ENCODE assay signal across 8 mouse cellular contexts in genomic region chr1:130717291-130717871, GRCm38 (mm10). TPM values are rescaled to one million over a fixed set of nuclear protein-coding genes. Genes with fewer than 3 reads are reported as not detected.
A peak's percentile ranks its signal among the peaks of the same experiment; 100 is the strongest.
DNase-seq lines count a peak whose midpoint lies in the region; ATAC-seq and TF ChIP-seq lines count a peak whose summit lies in the region.

Gene Yod1 (plus strand): TSS chr1:130717327.

- peak; percentile 71 for ATAC-seq in embryonic facial prominence, embryonic 14.5 days (ENCODE audit: low read depth)
- peak; percentile 84 for ATAC-seq in limb, embryonic 13.5 days (ENCODE audit: low FRiP score, low read depth)
- ATAC-seq in midbrain, embryonic 15.5 days (replicated peaks), result peak; percentile 69

- peak within 1 kb of the TSS; percentile 98 for H3K4me2 ChIP-seq in embryonic facial prominence, embryonic 14.5 days (ENCODE audit: low read depth, low read length)
- H3K4me2 ChIP-seq in limb, embryonic 13.5 days (replicated peaks), result peak within 1 kb of the TSS; percentile 99
- H3K4me2 ChIP-seq in midbrain, embryonic 15.5 days, result peak within 1 kb of the TSS; percentile 92

- peak within 1 kb of the TSS; percentile 98 for H3K9ac ChIP-seq in embryonic facial prominence, embryonic 14.5 days (ENCODE audit: low read depth, low read length)
- peak within 1 kb of the TSS; percentile 94 for H3K9ac ChIP-seq in limb, embryonic 13.5 days
- peak within 1 kb of the TSS; percentile 96 for H3K9ac ChIP-seq in midbrain, embryonic 15.5 days

- no peaks in the 10 kb centered on the region; the same call in 1 of the 2 replicates for H3K4me1 ChIP-seq in bone marrow, adult 2 months (ENCODE audit: control insufficient read depth, insufficient read depth, low read length)
- H3K4me1 ChIP-seq in embryonic facial prominence, embryonic 14.5 days (ENCODE audit: control insufficient read depth, insufficient read depth, low read length), result peaks cover 8% of the 10 kb centered on the region
- H3K4me1 ChIP-seq in limb, embryonic 13.5 days, result peaks cover 18% of the 10 kb centered on the region
- peaks cover 26% of the 10 kb centered on the region for H3K4me1 ChIP-seq in midbrain, embryonic 15.5 days

- H3K27me3 ChIP-seq in embryonic facial prominence, embryonic 14.5 days (replicated peaks; ENCODE audit: control insufficient read depth, insufficient read depth, low read length), result no peaks in the 10 kb centered on the region
- peaks cover 7% of the 10 kb centered on the region; the same call in 1 of the 2 replicates for H3K27me3 ChIP-seq in limb, embryonic 13.5 days
- H3K27me3 ChIP-seq in midbrain, embryonic 15.5 days (replicated peaks), result no peaks in the 10 kb centered on the region

- H3K4me3 ChIP-seq in bone marrow, adult 2 months (replicated peaks; ENCODE audit: control insufficient read depth, low read depth, low read length), result peak within 1 kb of the TSS; percentile 93
- peak within 1 kb of the TSS; percentile 97 for H3K4me3 ChIP-seq in embryonic facial prominence, embryonic 14.5 days (ENCODE audit: low read depth, low read length)
- H3K4me3 ChIP-seq in limb, embryonic 13.5 days, result peak within 1 kb of the TSS; percentile 86
- peak within 1 kb of the TSS; percentile 59 for H3K4me3 ChIP-seq in midbrain, embryonic 15.5 days

- peak; percentile 95 for DNase-seq in A20 (ENCODE audit: low read depth, low spot score)
- DNase-seq in embryonic facial prominence, embryonic 14.5 days (ENCODE audit: low spot score), result peak; percentile 94
- DNase-seq in heart, adult 8-10 months (ENCODE audit: low spot score), result peak; percentile 85
- DNase-seq in kidney, adult 8-10 months, result peak; percentile 81 to 83
- peak; percentile 76 to 85 for DNase-seq in spleen, adult 18-20 months

- peak within 1 kb of the TSS; percentile 55 for H3K27ac ChIP-seq in bone marrow, adult 2 months (ENCODE audit: control insufficient read depth, insufficient read depth, low read depth, low read length, poor library complexity)
- H3K27ac ChIP-seq in embryonic facial prominence, embryonic 14.5 days (replicated peaks; ENCODE audit: low read depth, low read length), result peak within 1 kb of the TSS; percentile 69
- H3K27ac ChIP-seq in limb, embryonic 13.5 days, result peak within 1 kb of the TSS; percentile 75; the same call in 1 of the 2 replicates
- peak within 1 kb of the TSS; percentile 88 for H3K27ac ChIP-seq in midbrain, embryonic 15.5 days

- no peaks in the 10 kb centered on the region for H3K9me3 ChIP-seq in embryonic facial prominence, embryonic 14.5 days (ENCODE audit: control insufficient read depth, low read length)
- H3K9me3 ChIP-seq in limb, embryonic 13.5 days, result no peaks in the 10 kb centered on the region
- H3K9me3 ChIP-seq in midbrain, embryonic 15.5 days, result no peaks in the 10 kb centered on the region

- H3K36me3 ChIP-seq in embryonic facial prominence, embryonic 14.5 days (ENCODE audit: control insufficient read depth, insufficient read depth, low read length), result peaks cover 6% of the 10 kb centered on the region; the same call in 1 of the 2 replicates
- peaks cover 12% of the 10 kb centered on the region for H3K36me3 ChIP-seq in limb, embryonic 13.5 days
- 0 out of 2 replicates have a peak, but pooled peaks cover 2% of the 10 kb centered on the region for H3K36me3 ChIP-seq in midbrain, embryonic 15.5 days (replicated peaks)

- under 1% methylated on average over 54 of the region's 54 CpGs for WGBS in bone marrow, adult 2 months
- 0% methylated on average over 49 of the region's 54 CpGs for WGBS in embryonic facial prominence, embryonic 14.5 days
- under 1% methylated on average over 54 of the region's 54 CpGs for WGBS in limb, embryonic 13.5 days
- under 1% methylated on average over 54 of the region's 54 CpGs for WGBS in midbrain, embryonic 15.5 days

- peak; percentile 78; the same call in 1 of the 2 replicates for TF ChIP-seq POLR2A in bone marrow, adult 2 months (IDR thresholded peaks at IDR 0.05; ENCODE audit: borderline replicate concordance, control insufficient read depth, low read depth, low read length)

- TF ChIP-seq CTCF in bone marrow, adult 2 months (IDR thresholded peaks at IDR 0.05; ENCODE audit: control insufficient read depth, insufficient read depth, low read length), result no peak

RNA-seq across cellular contexts. Expression of gene Yod1, which starts in this region (rescaled TPM):
- polyA plus RNA-seq in bone marrow, adult 2 months (2011; ENCODE audit: insufficient read depth, insufficient read length, low replicate concordance, missing spikeins), result 11.6 and 16.1 TPM in 2 replicates
- polyA plus RNA-seq in embryonic facial prominence, embryonic 14.5 days (2014; fragmentation: Nextera tagmentation; extraction: Ambion mirVana), result 5.8 and 6.9 TPM in 2 replicates
- total RNA-seq in heart, adult 8-10 months (2022), result 1 to 10 TPM; 3.1 to 4.5 (median 4.0) TPM
- 12.4 and 12.5 TPM in 2 replicates for polyA plus RNA-seq in limb, embryonic 13.5 days (2015; fragmentation: Nextera tagmentation; extraction: Ambion mirVana)
- polyA plus RNA-seq in midbrain, embryonic 15.5 days (2015; fragmentation: Nextera tagmentation; extraction: Ambion mirVana), result 17.6 TPM in 2 replicates

Comparison
In these comparisons a context has a peak if more than half of its experiments do, and no peak if none do; other contexts are left out.
1. Peak in every context shown above with its lines: DNase-seq, ATAC-seq, H3K4me3 ChIP-seq and H3K27ac ChIP-seq.